Mouse (Mus musculus) ES-E14 (cell line): Measurements from ENCODE around the gene Trim23.

ENCODE experiments used
- CHD2 ChIP-seq: IDR thresholded peaks from 2 replicates; pipeline ENCODE4 v1.6.1; 2014; ENCODE audit warnings: mild to moderate bottlenecking, low read depth, low read length, inconsistent platforms
- HCFC1 ChIP-seq: IDR thresholded peaks from 2 replicates; pipeline ENCODE4 v1.6.1; 2012; ENCODE audit warnings: low read length, inconsistent platforms, borderline replicate concordance; ENCODE audit not compliant: insufficient read depth
- MAFK ChIP-seq: IDR thresholded peaks from 2 replicates; pipeline ENCODE4 v1.6.1; 2014; ENCODE audit warnings: mild to moderate bottlenecking, low read depth, low read length, inconsistent platforms; ENCODE audit not compliant: insufficient read depth
- ZNF384 ChIP-seq: IDR thresholded peaks from 2 replicates; pipeline ENCODE4 v1.6.1; 2012; ENCODE audit warnings: low read depth, low read length, inconsistent platforms

GRCm38 (mm10) chr13:104155686-104156085, 22.9 kb upstream of the Trim23 start:
- TF ChIP-seq ZNF384 (no peak), HCFC1 (no peak), MAFK (no peak), CHD2 (no peak)
